Mouse (Mus musculus): ENCODE measurements around the gene Gm10320. TPM values are rescaled to one million over a fixed set of nuclear protein-coding genes. Genes with fewer than 3 reads are reported as not detected.

The Gm10320 gene
- polyA plus RNA-seq, 1 experiment = 1.1 TPM

DNA sequence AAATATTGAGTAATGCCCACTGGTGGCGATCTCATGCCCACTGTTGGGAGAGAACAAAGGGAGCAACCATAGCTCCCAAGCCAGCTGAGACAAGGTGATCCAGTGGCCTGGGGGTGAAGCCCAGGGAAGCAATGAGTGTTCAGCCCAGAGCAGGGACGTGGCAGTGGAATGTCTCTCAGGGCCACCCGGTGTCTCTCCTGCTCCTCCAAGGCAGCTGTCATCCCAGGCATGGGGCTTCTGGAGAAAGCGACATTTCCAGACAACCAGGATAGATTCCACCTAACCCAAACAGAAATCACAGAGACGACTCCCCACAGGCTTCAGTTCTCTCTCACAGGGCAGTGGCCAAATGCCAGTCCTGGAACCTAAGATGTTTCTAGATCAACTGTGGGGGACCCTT lies 6.4 kb downstream of the Gm10320 start:
- Histone ChIP-seq H3K36me3 (ENCODE audit: control insufficient read depth, insufficient read depth, low read length) (no peaks in the 10 kb centered on the region), H3K4me3 (ENCODE audit: insufficient read depth, low read depth, low read length) (no peak overlapping the region), H3K4me1 (ENCODE audit: control insufficient read depth, insufficient read depth, low read length) (no peaks in the 10 kb centered on the region), H3K27me3 (replicated peaks; ENCODE audit: control insufficient read depth, insufficient read depth, low read length) (no peaks in the 10 kb centered on the region), H3K27ac (ENCODE audit: insufficient read depth, low read depth, low read length) (no peak overlapping the region)
- TF ChIP-seq POLR2A (IDR thresholded peaks at IDR 0.05; ENCODE audit: low read depth, low read length) = no peak
- no peak for TF ChIP-seq CTCF (conservative IDR thresholded peaks at IDR 0.05; ENCODE audit: insufficient read depth, insufficient read length, low read depth, low read length)
- 80% methylated on average over 5 of the region's 5 CpGs for WGBS
- DNase-seq = no peak

DNA sequence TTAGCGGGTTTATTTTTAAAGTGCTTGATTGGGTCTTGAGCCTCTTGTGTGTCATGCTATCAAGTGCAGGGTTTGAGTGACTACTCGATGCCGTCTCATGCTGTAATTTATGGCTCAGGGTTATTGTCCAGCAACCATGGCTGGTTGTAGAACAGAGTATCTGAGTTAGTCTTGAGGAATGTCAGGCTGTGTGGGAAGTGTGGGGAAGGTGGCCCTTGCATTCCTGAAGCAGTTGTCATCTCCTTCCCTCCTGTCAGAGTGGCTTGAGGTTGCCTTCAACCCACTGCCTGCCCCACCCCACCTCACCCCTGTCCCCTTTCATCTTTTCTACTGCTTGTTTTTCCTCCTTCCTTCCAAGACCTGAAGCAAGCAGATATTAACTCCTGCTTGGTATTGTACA lies 13.8 kb downstream of the Gm10320 start:
- H3K4me3 ChIP-seq (ENCODE audit: insufficient read depth, low read depth, low read length) = no peak overlapping the region
- WGBS = 68% methylated on average over 3 of the region's 3 CpGs
- DNase-seq = no peak

DNA sequence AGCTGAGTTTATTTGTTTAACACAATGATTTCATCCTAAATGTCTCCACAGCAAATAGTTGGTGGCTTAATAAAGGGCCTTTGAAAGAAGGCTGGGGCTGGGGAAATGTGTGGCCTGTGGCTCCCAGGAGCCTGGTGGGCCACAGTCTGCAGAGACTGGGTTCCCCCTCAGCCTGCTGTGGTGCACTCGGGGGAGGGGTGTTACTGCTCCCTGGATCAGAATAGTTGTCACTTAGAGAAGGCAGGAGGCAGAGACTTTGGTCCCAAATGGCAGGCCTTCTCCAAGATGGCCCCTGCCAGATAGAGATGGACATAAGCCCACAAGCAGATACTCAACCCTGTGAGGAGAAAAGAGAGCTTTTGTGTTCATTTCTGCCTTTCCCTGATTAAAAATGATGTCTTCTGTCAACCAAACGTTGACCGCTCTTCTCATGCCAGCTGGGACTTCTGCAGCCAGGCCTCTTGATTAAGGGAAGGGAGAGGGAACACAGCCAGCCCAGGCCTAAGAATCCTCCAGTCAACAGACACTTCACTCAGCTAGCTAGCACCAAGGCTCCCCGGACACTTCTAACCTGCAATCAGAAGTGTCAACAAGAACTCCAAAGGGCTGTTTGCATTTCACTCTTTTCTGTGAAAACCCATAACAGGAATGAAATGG lies 14.8 kb downstream of the Gm10320 start:
- Histone ChIP-seq H3K27me3 (replicated peaks; ENCODE audit: control insufficient read depth, insufficient read depth, low read length) (no peaks in the 10 kb centered on the region; the same call in 1 of the 2 replicates), H3K4me3 (ENCODE audit: insufficient read depth, low read depth, low read length) (no peak overlapping the region), H3K4me1 (ENCODE audit: control insufficient read depth, insufficient read depth, low read length) (no peaks in the 10 kb centered on the region), H3K27ac (ENCODE audit: insufficient read depth, low read depth, low read length) (no peak overlapping the region), H3K36me3 (ENCODE audit: control insufficient read depth, insufficient read depth, low read length) (no peaks in the 10 kb centered on the region)
- DNase-seq = no peak
- TF ChIP-seq POLR2A (IDR thresholded peaks at IDR 0.05; ENCODE audit: low read depth, low read length) (no peak), CTCF (conservative IDR thresholded peaks at IDR 0.05; ENCODE audit: insufficient read depth, insufficient read length, low read depth, low read length) (no peak)
- WGBS = 70% methylated on average over 4 of the region's 4 CpGs

More for the DNA sequence above, 13.8 kb downstream of the Gm10320 start:
- no peaks in the 10 kb centered on the region for H3K27me3 ChIP-seq (replicated peaks; ENCODE audit: control insufficient read depth, insufficient read depth, low read length)
- H3K27ac ChIP-seq (ENCODE audit: insufficient read depth, low read depth, low read length) = no peak overlapping the region
- TF ChIP-seq POLR2A (IDR thresholded peaks at IDR 0.05; ENCODE audit: low read depth, low read length) = no peak
- TF ChIP-seq CTCF (conservative IDR thresholded peaks at IDR 0.05; ENCODE audit: insufficient read depth, insufficient read length, low read depth, low read length) = no peak
- no peaks in the 10 kb centered on the region for H3K4me1 ChIP-seq (ENCODE audit: control insufficient read depth, insufficient read depth, low read length)
- H3K36me3 ChIP-seq (ENCODE audit: control insufficient read depth, insufficient read depth, low read length) = no peaks in the 10 kb centered on the region

DNA sequence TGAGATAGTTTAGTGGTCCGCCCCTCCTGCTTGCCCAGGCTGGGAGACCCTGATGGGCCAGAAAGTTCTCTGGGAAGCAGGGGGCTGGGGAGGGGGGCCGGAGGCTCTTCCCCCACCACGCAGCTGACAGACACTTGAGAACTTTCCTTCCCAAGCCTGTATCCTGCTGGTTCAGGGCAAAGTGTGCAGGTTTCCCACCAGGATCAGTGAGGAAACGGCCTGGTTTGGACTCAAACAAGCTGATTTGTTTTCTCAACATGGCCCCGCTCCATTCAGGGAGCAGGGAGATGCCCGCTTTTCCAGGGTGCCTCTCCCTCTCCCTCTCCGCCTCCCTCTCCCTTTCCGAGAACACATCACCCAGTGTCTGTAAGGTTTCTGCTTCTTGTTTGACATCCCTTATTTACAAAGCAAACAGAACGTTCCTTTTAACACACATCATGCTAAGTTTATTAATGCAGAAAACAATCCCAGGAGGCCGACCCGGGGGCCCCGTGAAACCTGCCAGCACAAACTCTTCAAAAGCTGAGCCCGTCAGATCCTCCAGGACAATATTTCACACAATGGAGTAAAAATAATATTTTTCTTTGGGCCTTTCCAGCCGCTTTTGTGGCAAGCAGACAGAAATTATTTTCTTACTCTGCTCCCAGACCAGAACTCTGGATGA lies 15.5 kb downstream of the Gm10320 start:
- Histone ChIP-seq H3K4me1 (ENCODE audit: control insufficient read depth, insufficient read depth, low read length) (no peaks in the 10 kb centered on the region), H3K27me3 (replicated peaks; ENCODE audit: control insufficient read depth, insufficient read depth, low read length) (no peaks in the 10 kb centered on the region; the same call in 1 of the 2 replicates), H3K27ac (ENCODE audit: insufficient read depth, low read depth, low read length) (no peak overlapping the region), H3K4me3 (ENCODE audit: insufficient read depth, low read depth, low read length) (no peak overlapping the region), H3K36me3 (ENCODE audit: control insufficient read depth, insufficient read depth, low read length) (no peaks in the 10 kb centered on the region)
- WGBS = 47% methylated on average over 14 of the region's 14 CpGs
- TF ChIP-seq CTCF (conservative IDR thresholded peaks at IDR 0.05; ENCODE audit: insufficient read depth, insufficient read length, low read depth, low read length) (no peak), POLR2A (IDR thresholded peaks at IDR 0.05; ENCODE audit: low read depth, low read length) (no peak)
- no peak for DNase-seq

DNA sequence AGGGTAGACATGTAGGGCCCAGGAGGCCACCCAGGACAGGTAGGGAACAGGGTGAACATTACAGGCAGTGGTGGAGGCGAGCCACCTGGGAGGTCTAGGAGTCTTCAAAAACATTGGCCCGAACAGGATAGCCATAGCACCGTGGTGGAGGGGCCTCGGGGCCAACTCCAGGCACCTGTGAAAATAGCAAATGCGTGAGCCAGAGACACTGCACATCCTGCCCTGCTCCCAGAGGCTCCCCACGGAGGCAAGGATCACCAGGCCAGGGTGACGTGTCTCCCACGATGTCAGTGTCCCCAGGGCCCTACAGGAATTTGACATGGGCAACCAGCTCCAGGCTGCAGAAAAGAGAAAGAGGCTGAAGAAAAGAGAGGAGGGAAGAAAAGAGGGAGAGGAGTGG lies 16.1 kb downstream of the Gm10320 start:
- H3K4me3 ChIP-seq (ENCODE audit: insufficient read depth, low read depth, low read length) = no peak overlapping the region
- TF ChIP-seq CTCF (conservative IDR thresholded peaks at IDR 0.05; ENCODE audit: insufficient read depth, insufficient read length, low read depth, low read length) = no peak
- TF ChIP-seq POLR2A (IDR thresholded peaks at IDR 0.05; ENCODE audit: low read depth, low read length) = no peak
- DNase-seq = no peak
- 43% methylated on average over 8 of the region's 8 CpGs for WGBS
- no peak overlapping the region for H3K27ac ChIP-seq (ENCODE audit: insufficient read depth, low read depth, low read length)
- H3K36me3 ChIP-seq (ENCODE audit: control insufficient read depth, insufficient read depth, low read length) = no peaks in the 10 kb centered on the region
- H3K4me1 ChIP-seq (ENCODE audit: control insufficient read depth, insufficient read depth, low read length) = no peaks in the 10 kb centered on the region
- no peaks in the 10 kb centered on the region; the same call in 1 of the 2 replicates for H3K27me3 ChIP-seq (replicated peaks; ENCODE audit: control insufficient read depth, insufficient read depth, low read length)

DNA sequence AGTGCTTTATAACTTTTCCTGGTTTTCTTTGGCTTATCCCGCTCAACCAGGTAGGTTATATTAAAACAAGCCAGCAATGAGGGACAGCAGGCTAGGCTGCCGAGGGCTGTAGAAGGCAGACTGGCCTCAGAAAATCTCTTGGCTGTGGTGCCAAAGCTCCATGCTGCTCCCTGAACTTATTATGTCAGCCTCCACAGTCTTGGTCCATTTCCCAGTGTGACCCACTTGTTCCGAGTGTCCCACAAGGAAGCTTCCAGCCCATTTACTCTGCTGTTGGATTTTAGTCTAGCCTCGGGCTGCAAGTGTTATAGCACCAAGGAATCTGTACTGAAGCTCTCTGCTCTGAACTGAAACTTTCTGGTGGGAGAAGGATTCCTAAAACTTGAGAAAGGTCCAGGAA lies 18.8 kb downstream of the Gm10320 start:
- DNase-seq = no peak
- no peaks in the 10 kb centered on the region for H3K4me1 ChIP-seq (ENCODE audit: control insufficient read depth, insufficient read depth, low read length)
- H3K36me3 ChIP-seq (ENCODE audit: control insufficient read depth, insufficient read depth, low read length) = no peaks in the 10 kb centered on the region
- TF ChIP-seq CTCF (conservative IDR thresholded peaks at IDR 0.05; ENCODE audit: insufficient read depth, insufficient read length, low read depth, low read length) = no peak
- no peak for TF ChIP-seq POLR2A (IDR thresholded peaks at IDR 0.05; ENCODE audit: low read depth, low read length)
- H3K27ac ChIP-seq (ENCODE audit: insufficient read depth, low read depth, low read length) = no peak overlapping the region
- 74% methylated on average over 4 of the region's 4 CpGs for WGBS
- H3K27me3 ChIP-seq (replicated peaks; ENCODE audit: control insufficient read depth, insufficient read depth, low read length) = no peaks in the 10 kb centered on the region; the same call in 1 of the 2 replicates
- H3K4me3 ChIP-seq (ENCODE audit: insufficient read depth, low read depth, low read length) = no peak overlapping the region

DNA sequence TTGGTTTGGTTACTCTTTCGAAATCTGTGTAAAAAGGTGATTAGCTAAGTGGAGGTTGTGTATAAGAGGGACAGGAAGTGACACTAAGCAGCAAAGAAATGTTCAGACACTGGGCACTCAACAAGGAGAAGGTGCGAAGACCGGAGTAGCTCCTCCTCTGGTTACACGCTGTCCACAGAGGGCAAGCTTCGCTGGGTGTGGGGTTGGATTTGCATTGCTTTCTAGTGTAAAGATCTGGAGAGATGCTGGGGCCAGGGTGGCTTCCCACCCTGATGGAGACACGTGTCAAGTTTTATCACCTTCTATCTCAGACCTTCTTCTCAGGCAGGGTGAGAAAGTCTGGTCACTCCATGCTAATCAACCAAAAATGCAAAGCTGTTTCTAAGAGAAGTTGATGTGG lies 20.0 kb downstream of the Gm10320 start:
- TF ChIP-seq CTCF (conservative IDR thresholded peaks at IDR 0.05; ENCODE audit: insufficient read depth, insufficient read length, low read depth, low read length) (no peak), POLR2A (IDR thresholded peaks at IDR 0.05; ENCODE audit: low read depth, low read length) (no peak)
- H3K4me3 ChIP-seq (ENCODE audit: insufficient read depth, low read depth, low read length) = no peak overlapping the region
- WGBS = 66% methylated on average over 6 of the region's 6 CpGs

More for the DNA sequence above, 20.0 kb downstream of the Gm10320 start:
- no peak overlapping the region for H3K27ac ChIP-seq (ENCODE audit: insufficient read depth, low read depth, low read length)
- no peaks in the 10 kb centered on the region; the same call in 1 of the 2 replicates for H3K27me3 ChIP-seq (replicated peaks; ENCODE audit: control insufficient read depth, insufficient read depth, low read length)
- H3K36me3 ChIP-seq (ENCODE audit: control insufficient read depth, insufficient read depth, low read length) = no peaks in the 10 kb centered on the region
- no peaks in the 10 kb centered on the region for H3K4me1 ChIP-seq (ENCODE audit: control insufficient read depth, insufficient read depth, low read length)
- no peak for DNase-seq
